Mouse (Mus musculus) retina, postnatal 1 day (tissue): ENCODE results near the gene Psg22.
A peak's percentile ranks its signal among the peaks of the same experiment; 100 is the strongest.
"Not testable (repeated sequence)": the region's sequence is repeated elsewhere in the genome, so short reads cannot be mapped to it uniquely, and the experiment has no call there.

ENCODE experiments used
- DNase-seq: peaks from one replicate; pipeline ENCODE4 v3.0.0-alpha.2; 2012

The Psg22 gene

GRCm38 (mm10) chr7:18717790-18718189 is at the start of gene Psg22:
Gene Psg22, plus strand, starts transcription at chr7:18718090.
- DNase-seq = no peak

GRCm38 (mm10) chr7:18679772-18680171 is 38.1 kb upstream of the Psg22 start:
- peak; percentile 61 for DNase-seq

GRCm38 (mm10) chr7:18685586-18685985 is 32.3 kb upstream of the Psg22 start:
- no peak for DNase-seq

- DNase-seq = no peak
Observed at GRCm38 (mm10) chr7:18686085-18686484, 31.8 kb upstream of the Psg22 start, which contains the start of gene Psg20. Gene Psg20, minus strand, starts transcription at chr7:18686185.

- peak; percentile 28 for DNase-seq
Observed at GRCm38 (mm10) chr7:18710331-18710730, 7.6 kb upstream of the Psg22 start.

- no peak for DNase-seq
Observed at GRCm38 (mm10) chr7:18710846-18711245, 7.0 kb upstream of the Psg22 start.

- DNase-seq = no peak
Observed at GRCm38 (mm10) chr7:18715546-18715945, 2.3 kb upstream of the Psg22 start.

GRCm38 (mm10) chr7:18724001-18724400 is 6.1 kb downstream of the Psg22 start:
- DNase-seq = no peak

GRCm38 (mm10) chr7:18725931-18726330 is 8.0 kb downstream of the Psg22 start:
- DNase-seq = not testable (repeated sequence)

GRCm38 (mm10) chr7:18728391-18728790 is 10.5 kb downstream of the Psg22 start:
- no peak for DNase-seq

GRCm38 (mm10) chr7:18733111-18733510 is 15.2 kb downstream of the Psg22 start:
- DNase-seq = no peak

GRCm38 (mm10) chr7:18734451-18734850 is 16.6 kb downstream of the Psg22 start:
- DNase-seq = no peak

GRCm38 (mm10) chr7:18746189-18746860 is 28.4 kb downstream of the Psg22 start:
- peak; percentile 14 for DNase-seq

- DNase-seq = not testable (repeated sequence)
Observed at GRCm38 (mm10) chr7:18747420-18747819, 29.5 kb downstream of the Psg22 start.

- no peak for DNase-seq
Observed at GRCm38 (mm10) chr7:18748994-18749895, 31.4 kb downstream of the Psg22 start.

- DNase-seq = peak; percentile 77
Observed at GRCm38 (mm10) chr7:18749896-18750477, 32.1 kb downstream of the Psg22 start.

GRCm38 (mm10) chr7:18760152-18760551 is 42.3 kb downstream of the Psg22 start:
- DNase-seq = not testable (repeated sequence)

GRCm38 (mm10) chr7:18762885-18763284 is 45.0 kb downstream of the Psg22 start:
- not testable (repeated sequence) for DNase-seq
